Mouse (Mus musculus) liver, embryonic 18 days (tissue): ENCODE measurements around the gene Vmn2r72. TPM values are rescaled to one million over a fixed set of nuclear protein-coding genes. Genes with fewer than 3 reads are reported as not detected.

Experiments used
- polyA plus RNA-seq: library from polyadenylated mRNA; depleted of rRNA; stranded (reverse); fragments of >200 nt; gene quantifications from 2 replicates; pipeline ENCODE4 v1.2.3, GENCODE M21; 2012; rRNA removed

Gene Vmn2r72
- not detected in 2 replicates for polyA plus RNA-seq

GRCm38 (mm10) chr7:85754997-85755396 is at the start of gene Vmn2r72:
Gene Vmn2r72 (minus strand): TSS chr7:85755097.

Other genes starting within 250 kb of the Vmn2r72 start
- not detected in 2 replicates for gene Vmn2r71, start 192.0 kb downstream of the Vmn2r72 start, polyA plus RNA-seq
- gene Vmn2r70, start 185.9 kb downstream of the Vmn2r72 start, polyA plus RNA-seq: not detected in 2 replicates
- not detected in 2 replicates for gene Vmn2r73, start 121.2 kb upstream of the Vmn2r72 start, polyA plus RNA-seq
- gene Vmn2r74, start 206.5 kb upstream of the Vmn2r72 start, polyA plus RNA-seq: not detected in 2 replicates